Mouse (Mus musculus): ENCODE results near the gene Bri3.

Gene Bri3

GRCm38 (mm10) chr5:144491308-144491707, 247.1 kb downstream of the Bri3 start:
- in situ Hi-C loops (cut with MboI; ENCODE audit: low sequenced_read_pairs), result no loop called here

Measured in CH12F3 (cell line).